Mouse (Mus musculus) thymus, adult 2 months (tissue): ENCODE data around the gene Ccrl2. TPM values are rescaled to one million over a fixed set of nuclear protein-coding genes. Genes with fewer than 3 reads are reported as not detected.
A peak's percentile ranks its signal among the peaks of the same experiment; 100 is the strongest.

ENCODE experiments used
- DNase-seq: peaks from one replicate; pipeline ENCODE4 v3.0.0; 2021
- H3K27ac ChIP-seq: fragments of 200-500 bp; 2 replicates; pipeline ENCODE4 v1.5.1; 2012; ENCODE audit warnings: low read length, control low read depth; ENCODE audit not compliant: control insufficient read depth, insufficient read depth
- H3K27me3 ChIP-seq: fragments of 200-500 bp; 2 replicates; pipeline ENCODE4 v1.6.1; 2012; ENCODE audit warnings: mild to moderate bottlenecking, low read length, moderate library complexity, mixed read lengths; ENCODE audit not compliant: control insufficient read depth, insufficient read depth
- H3K36me3 ChIP-seq: fragments of 200-500 bp; 2 replicates; pipeline ENCODE4 v1.6.1; 2012; ENCODE audit warnings: mild to moderate bottlenecking, low read length, moderate library complexity; ENCODE audit not compliant: control insufficient read depth, insufficient read depth
- H3K4me1 ChIP-seq: fragments of 200-500 bp; replicated peaks from 2 replicates; pipeline ENCODE4 v1.6.1; 2012; ENCODE audit warnings: low read length; ENCODE audit not compliant: control insufficient read depth, insufficient read depth
- H3K4me3 ChIP-seq: fragments of 200-500 bp; 2 replicates; pipeline ENCODE4 v1.5.1; 2012; ENCODE audit warnings: mild to moderate bottlenecking, low read length, control low read depth, moderate library complexity; ENCODE audit not compliant: control insufficient read depth, insufficient read depth
- CTCF ChIP-seq: fragments of 200-500 bp; IDR thresholded peaks from 2 replicates; pipeline ENCODE4 v1.5.1; 2012; ENCODE audit warnings: mild to moderate bottlenecking, control low read depth, low read length, moderate library complexity, borderline replicate concordance; ENCODE audit not compliant: control insufficient read depth, poor library complexity, insufficient read depth; ENCODE audit errors: extremely low read depth
- POLR2A ChIP-seq: fragments of 200-500 bp; IDR thresholded peaks from 2 replicates; pipeline ENCODE4 v1.6.1; 2012; ENCODE audit warnings: mild to moderate bottlenecking, low read length, control low read depth, moderate library complexity; ENCODE audit not compliant: control insufficient read depth, poor library complexity, insufficient read depth; ENCODE audit errors: extremely low read depth
- WGBS: fragments of 180-500 bp; shearing (Covaris S2); methylation state at CpG from one replicate; pipeline ENCODE4 v1.1.7; 2018; 5-methylcytosine and 5-hydroxymethylcytosine counted together
- polyA plus RNA-seq: library from polyadenylated mRNA; depleted of rRNA; stranded (reverse); fragments of >200 nt; gene quantifications from 2 replicates; pipeline ENCODE4 v1.2.3, GENCODE M21; 2012

Gene Ccrl2
- polyA plus RNA-seq, 1 experiment, result 3.6 TPM

- H3K4me3 ChIP-seq, result no peak overlapping the region
- no peaks in the 10 kb centered on the region for H3K27me3 ChIP-seq
- 72% methylated on average over 7 of the region's 7 CpGs for WGBS
- DNase-seq, result no peak
- H3K4me1 ChIP-seq, result no peaks in the 10 kb centered on the region
- no peaks in the 10 kb centered on the region for H3K36me3 ChIP-seq
- no peak for TF ChIP-seq CTCF
- no peak for TF ChIP-seq POLR2A
- no peak overlapping the region for H3K27ac ChIP-seq
Measured at GRCm38 (mm10) chr9:111095710-111096109, 38.4 kb upstream of the Ccrl2 start.

- no peak for TF ChIP-seq POLR2A
- WGBS, result 36% methylated on average over 5 of the region's 5 CpGs
- Histone ChIP-seq H3K27ac (no peak overlapping the region), H3K4me3 (no peak overlapping the region), H3K4me1 (no peaks in the 10 kb centered on the region), H3K27me3 (no peaks in the 10 kb centered on the region), H3K36me3 (no peaks in the 10 kb centered on the region)
- DNase-seq, result no peak
Measured at GRCm38 (mm10) chr9:111094626-111095025, 37.3 kb upstream of the Ccrl2 start.

- no peaks in the 10 kb centered on the region for H3K4me1 ChIP-seq
- no peaks in the 10 kb centered on the region for H3K27me3 ChIP-seq
- DNase-seq, result peak; percentile 60
- no peak overlapping the region for H3K4me3 ChIP-seq
- WGBS, result 32% methylated on average over 5 of the region's 5 CpGs
- no peak overlapping the region for H3K27ac ChIP-seq
- TF ChIP-seq CTCF (no peak), POLR2A (no peak)
- no peaks in the 10 kb centered on the region for H3K36me3 ChIP-seq
Measured at GRCm38 (mm10) chr9:111093094-111093493, 35.8 kb upstream of the Ccrl2 start.

GRCm38 (mm10) chr9:111092657-111093056, 35.3 kb upstream of the Ccrl2 start:
- WGBS, result 81% methylated on average over 9 of the region's 9 CpGs
- H3K4me1 ChIP-seq, result no peaks in the 10 kb centered on the region
- H3K27me3 ChIP-seq, result no peaks in the 10 kb centered on the region
- H3K27ac ChIP-seq, result no peak overlapping the region
- H3K4me3 ChIP-seq, result no peak overlapping the region
- no peak for DNase-seq
- no peaks in the 10 kb centered on the region for H3K36me3 ChIP-seq
- TF ChIP-seq POLR2A (no peak), CTCF (no peak)

GRCm38 (mm10) chr9:111088886-111089285, 31.6 kb upstream of the Ccrl2 start:
- no peak for TF ChIP-seq POLR2A
- no peak for TF ChIP-seq CTCF
- Histone ChIP-seq H3K36me3 (no peaks in the 10 kb centered on the region), H3K4me3 (no peak overlapping the region), H3K4me1 (no peaks in the 10 kb centered on the region), H3K27ac (no peak overlapping the region), H3K27me3 (no peaks in the 10 kb centered on the region)
- 87% methylated on average over 7 of the region's 7 CpGs for WGBS
- DNase-seq, result no peak

GRCm38 (mm10) chr9:111087960-111088359, 30.6 kb upstream of the Ccrl2 start:
- H3K4me1 ChIP-seq, result no peaks in the 10 kb centered on the region
- no peaks in the 10 kb centered on the region for H3K36me3 ChIP-seq
- TF ChIP-seq POLR2A (no peak), CTCF (no peak)
- no peak overlapping the region for H3K27ac ChIP-seq
- WGBS, result 69% methylated on average over 5 of the region's 5 CpGs
- no peak for DNase-seq
- no peak overlapping the region for H3K4me3 ChIP-seq
- H3K27me3 ChIP-seq, result no peaks in the 10 kb centered on the region

GRCm38 (mm10) chr9:111086995-111087606, 29.8 kb upstream of the Ccrl2 start:
- Histone ChIP-seq H3K4me1 (no peaks in the 10 kb centered on the region), H3K27me3 (no peaks in the 10 kb centered on the region), H3K36me3 (no peaks in the 10 kb centered on the region), H3K27ac (no peak overlapping the region), H3K4me3 (no peak overlapping the region)
- no peak for TF ChIP-seq CTCF
- TF ChIP-seq POLR2A, result no peak
- 80% methylated on average over 3 of the region's 3 CpGs for WGBS
- DNase-seq, result no peak
